Mouse (Mus musculus) ES-E14 (cell line): ENCODE measurements around the gene Clic4.

Experiments used
- CHD2 ChIP-seq: IDR thresholded peaks from 2 replicates; pipeline ENCODE4 v1.6.1; 2014; ENCODE audit warnings: mild to moderate bottlenecking, low read depth, low read length, inconsistent platforms
- HCFC1 ChIP-seq: IDR thresholded peaks from 2 replicates; pipeline ENCODE4 v1.6.1; 2012; ENCODE audit warnings: low read length, inconsistent platforms, borderline replicate concordance; ENCODE audit not compliant: insufficient read depth
- ZC3H11A ChIP-seq: IDR thresholded peaks from 2 replicates; pipeline ENCODE4 v1.6.1; 2012; ENCODE audit warnings: low read depth, mild to moderate bottlenecking, inconsistent platforms, low read length, borderline replicate concordance

DNA sequence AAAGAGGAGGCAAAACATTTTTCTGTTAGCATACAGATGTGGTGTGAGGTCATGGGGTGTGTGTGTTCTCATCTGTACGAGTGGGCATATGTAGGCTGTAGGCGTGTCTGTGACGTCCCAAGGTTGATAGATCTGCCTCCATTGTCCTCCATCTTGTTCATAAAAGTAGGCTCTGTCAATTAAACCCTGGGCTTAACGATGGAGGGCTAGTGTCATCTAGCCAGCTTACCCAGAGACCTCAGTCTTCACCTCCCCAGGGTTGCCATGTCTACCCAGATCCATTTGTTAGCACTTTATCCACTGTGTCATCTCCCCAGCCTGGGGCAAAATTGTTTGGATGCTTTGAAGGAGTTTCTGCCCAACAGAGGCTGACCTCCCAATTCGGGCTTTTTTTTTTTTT, 67.9 kb downstream of the Clic4 start:
- TF ChIP-seq CHD2, result no peak
- TF ChIP-seq HCFC1, result no peak
- TF ChIP-seq ZC3H11A, result no peak
